Mouse (Mus musculus) heart, adult 2 months (tissue): ENCODE results near the gene Gm3033. TPM values are rescaled to one million over a fixed set of nuclear protein-coding genes. Genes with fewer than 3 reads are reported as not detected.
"Not testable (repeated sequence)": the region's sequence is repeated elsewhere in the genome, so short reads cannot be mapped to it uniquely, and the experiment has no call there.

Source experiments
- DNase-seq, 2 experiments: peaks; one replicate each; pipeline ENCODE4 v3.0.0; 2021
- H3K27ac ChIP-seq: fragments of 200-600 bp; 2 replicates; pipeline ENCODE4 v1.8.1; 2022
- H3K27me3 ChIP-seq: fragments of 200-500 bp; 2 replicates; pipeline ENCODE4 v1.6.1; 2012; ENCODE audit warnings: mild to moderate bottlenecking, low read length, inconsistent platforms, mixed read lengths; ENCODE audit not compliant: control insufficient read depth, insufficient read depth
- H3K36me3 ChIP-seq: fragments of 200-500 bp; 2 replicates; pipeline ENCODE4 v1.6.1; 2012; ENCODE audit warnings: low read length, inconsistent platforms; ENCODE audit not compliant: control insufficient read depth, insufficient read depth
- H3K4me1 ChIP-seq: fragments of 200-500 bp; 2 replicates; pipeline ENCODE4 v1.6.1; 2011; ENCODE audit warnings: low read length; ENCODE audit not compliant: control insufficient read depth, insufficient read depth
- H3K4me3 ChIP-seq: fragments of 200-600 bp; 2 replicates; pipeline ENCODE4 v1.8.1; 2022
- H3K79me2 ChIP-seq: fragments of 200-500 bp; replicated peaks from 2 replicates; pipeline ENCODE4 v1.6.1; 2012; ENCODE audit warnings: mild to moderate bottlenecking, inconsistent platforms, low read length, moderate library complexity, mixed read lengths; ENCODE audit not compliant: control insufficient read depth, insufficient read depth
- H3K9ac ChIP-seq: fragments of 200-500 bp; 2 replicates; pipeline ENCODE4 v1.6.1; 2012; ENCODE audit warnings: low read depth, mild to moderate bottlenecking, control low read depth, inconsistent platforms, low read length, mixed read lengths
- WGBS: fragments of 180-500 bp; shearing (Covaris S2); methylation state at CpG from one replicate; pipeline ENCODE4 v1.1.7; 2018; 5-methylcytosine and 5-hydroxymethylcytosine counted together
- intact Hi-C: fragments of 180-260 bp; cut with DNase I; formaldehyde crosslinking; loops from one replicate; pipeline ENCODE4 v1.15.1; 2025
- long read RNA-seq: library from polyadenylated mRNA; stranded (forward); transcript quantifications from one replicate; pipeline ENCODE4 v2.0.0, GENCODE M21; 2021
- polyA plus RNA-seq: library from polyadenylated mRNA; depleted of rRNA; stranded (reverse); fragments of >200 nt; gene quantifications from 2 replicates; pipeline ENCODE4 v1.2.3, GENCODE M21; 2012; rRNA removed
- total RNA-seq, 2 experiments: library from RNA; stranded (reverse); gene quantifications; 2 replicates each; pipeline ENCODE4 v1.2.3; 2021

Gene Gm3033
- total RNA-seq (not detected), polyA plus RNA-seq (0.08 and 0.23 TPM in 2 replicates)
- long read RNA-seq, result 0 reads

DNA sequence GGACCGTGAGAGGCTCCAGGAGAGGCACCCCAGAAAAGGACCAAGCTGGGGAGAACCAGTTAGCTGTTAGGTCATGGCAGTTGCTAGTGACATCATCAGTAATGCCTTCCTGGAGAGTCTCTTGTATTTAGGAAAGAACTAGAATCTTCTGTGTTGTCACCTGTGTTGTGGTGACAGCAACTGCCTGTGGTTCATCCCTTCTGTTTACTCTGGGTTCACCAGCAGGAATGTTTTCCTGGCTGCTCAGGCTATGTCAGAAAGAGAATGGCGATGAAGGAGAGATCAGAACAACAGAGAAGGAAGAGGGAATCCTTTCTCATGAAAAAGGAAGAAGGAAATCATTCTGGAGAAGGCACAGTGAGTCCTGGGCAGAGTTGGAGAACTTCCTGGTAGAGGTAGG lies at the start of gene Gm3033:
Gene Gm3033 (plus strand): TSS at position 301 of the 400 bp plus-strand sequence.
- H3K4me3 ChIP-seq, intact Hi-C loops, H3K27ac ChIP-seq, H3K4me1 ChIP-seq, H3K27me3 ChIP-seq, H3K36me3 ChIP-seq, H3K79me2 ChIP-seq, H3K9ac ChIP-seq, DNase-seq: not testable (repeated sequence)
- no CpG with 5 or more reads among the region's 2 CpGs for WGBS

DNA sequence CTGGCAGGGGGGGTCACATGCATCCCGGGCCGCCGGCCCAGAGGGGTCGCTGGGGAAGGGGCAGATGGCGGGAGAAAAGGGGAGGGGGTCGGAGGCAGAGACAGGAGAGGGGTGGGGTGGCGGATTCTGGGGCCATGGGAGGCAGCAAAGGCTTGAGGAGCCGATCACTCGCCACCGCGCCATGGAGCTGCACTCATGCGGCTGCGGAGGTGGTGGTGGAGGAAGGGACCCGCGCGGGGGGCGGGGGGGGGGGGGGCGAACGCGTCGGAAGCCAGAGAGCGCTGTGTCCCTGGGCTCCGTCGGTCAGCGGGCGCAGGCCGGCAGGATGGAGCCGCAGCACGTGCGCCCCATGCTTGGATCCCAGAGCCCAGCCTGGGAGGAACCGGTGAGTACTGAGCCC lies 36.3 kb upstream of the Gm3033 start, which contains the start of gene Gm3002:
Gene Gm3002 (plus strand): TSS at position 301 of the 400 bp plus-strand sequence.
- DNase-seq, intact Hi-C loops, H3K27ac ChIP-seq, H3K4me3 ChIP-seq, H3K27me3 ChIP-seq, H3K79me2 ChIP-seq, H3K36me3 ChIP-seq, H3K9ac ChIP-seq, H3K4me1 ChIP-seq: not testable (repeated sequence)
- no CpG with 5 or more reads among the region's 31 CpGs for WGBS

DNA sequence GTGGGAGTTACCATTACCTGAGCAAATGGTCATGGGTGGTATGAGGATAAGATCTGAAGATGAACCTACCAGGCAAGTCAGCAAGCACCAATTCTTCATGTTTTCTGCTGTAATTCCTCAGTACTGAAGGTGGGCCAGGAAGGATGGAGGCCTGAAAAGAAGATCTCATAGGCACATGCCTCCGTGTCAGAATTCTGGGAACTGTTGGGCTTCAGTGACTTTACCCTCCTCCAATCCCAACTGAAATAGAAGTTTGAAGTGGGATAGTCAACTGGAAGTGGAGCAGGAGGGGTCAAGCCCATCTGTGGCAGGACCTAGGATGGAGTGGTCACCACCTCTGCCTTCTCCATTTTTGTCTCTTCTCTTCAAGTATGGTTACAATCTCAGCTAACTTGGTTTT lies 37.8 kb downstream of the Gm3033 start, which contains the start of gene Gm2916:
Gene Gm2916 (plus strand): TSS at position 301 of the 400 bp plus-strand sequence.
- H3K27me3 ChIP-seq, H3K9ac ChIP-seq, H3K79me2 ChIP-seq, H3K36me3 ChIP-seq, DNase-seq, H3K4me3 ChIP-seq, H3K4me1 ChIP-seq, H3K27ac ChIP-seq, intact Hi-C loops: not testable (repeated sequence)
- WGBS, result no CpG with 5 or more reads among the region's 1 CpGs

Other genes starting within 250 kb of the Gm3033 start
- not detected for gene Gm3012, start 211.7 kb upstream of the Gm3033 start, total RNA-seq
- gene Gm3012, start 211.7 kb upstream of the Gm3033 start, polyA plus RNA-seq, result not detected in 2 replicates
- under 1 TPM in 1 of 2 experiments, not detected in 1; 0.25 TPM for gene Gm3020, start 194.2 kb upstream of the Gm3033 start, total RNA-seq
- 0.09 and 0.16 TPM in 2 replicates for gene Gm3020, start 194.2 kb upstream of the Gm3033 start, polyA plus RNA-seq
- gene Gm3043, start 157.5 kb upstream of the Gm3033 start, total RNA-seq, result not detected
- not detected in 2 replicates for gene Gm3043, start 157.5 kb upstream of the Gm3033 start, polyA plus RNA-seq
- under 1 TPM in 1 of 2 experiments, not detected in 1; 0.30 TPM for gene Gm3002, start 36.2 kb upstream of the Gm3033 start, total RNA-seq
- 0.90 TPM in 1 of 2 replicates, not detected in the other for gene Gm3002, start 36.2 kb upstream of the Gm3033 start, polyA plus RNA-seq
- not detected for gene Gm2916, start 37.9 kb downstream of the Gm3033 start, total RNA-seq
- gene Gm2916, start 37.9 kb downstream of the Gm3033 start, polyA plus RNA-seq, result not detected in 2 replicates
- gene Gm3029, start 85.5 kb downstream of the Gm3033 start, total RNA-seq, result not detected
- not detected in 2 replicates for gene Gm3029, start 85.5 kb downstream of the Gm3033 start, polyA plus RNA-seq
- not detected for gene Gm3095, start 117.3 kb downstream of the Gm3033 start, total RNA-seq
- 0.25 and 0.26 TPM in 2 replicates for gene Gm3095, start 117.3 kb downstream of the Gm3033 start, polyA plus RNA-seq
- gene Gm3099, start 152.1 kb downstream of the Gm3033 start, total RNA-seq, result not detected
- not detected in 2 replicates for gene Gm3099, start 152.1 kb downstream of the Gm3033 start, polyA plus RNA-seq
- under 1 TPM in 1 of 2 experiments, not detected in 1; 0.57 TPM for gene Gm5796, start 177.7 kb downstream of the Gm3033 start, total RNA-seq
- 0.14 TPM in 1 of 2 replicates, not detected in the other for gene Gm5796, start 177.7 kb downstream of the Gm3033 start, polyA plus RNA-seq
- under 1 TPM in 1 of 2 experiments, not detected in 1; 0.16 TPM for gene Gm3115, start 237.9 kb downstream of the Gm3033 start, total RNA-seq
- gene Gm3115, start 237.9 kb downstream of the Gm3033 start, polyA plus RNA-seq, result not detected in 2 replicates